Mouse (Mus musculus) lung, postnatal 36 days (tissue): ENCODE measurements at regions not wholly inside any gene's neighbourhood (a gene's known extent, or its start where the extent isn't known, plus 50 kb on each side); places are given as distances from the start of the nearest gene placed in this dataset.

Experiments
- DNase-seq: peaks from one replicate; pipeline ENCODE4 v3.0.0; 2022; ENCODE audit warnings: mixed read lengths

DNA sequence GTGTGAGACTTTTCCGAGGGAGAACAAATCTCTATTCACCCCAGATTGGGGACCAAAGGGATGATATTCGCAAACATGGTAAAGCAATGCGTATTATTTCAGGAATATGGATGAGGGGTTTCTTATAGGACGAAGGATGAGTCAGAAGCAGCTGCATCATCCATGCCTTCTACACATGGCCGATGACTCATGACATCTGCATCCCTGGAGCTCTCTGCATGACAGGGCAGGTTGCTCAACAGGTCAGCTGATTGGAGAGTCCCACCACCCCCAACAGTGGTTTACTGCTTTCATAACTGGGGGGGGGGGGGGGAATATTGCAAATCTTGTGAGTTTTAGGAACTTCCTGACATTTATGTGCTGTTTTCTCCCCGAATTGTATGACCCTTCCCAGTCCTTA, 50.3 kb upstream of the Pias1 start:
- no peak for DNase-seq
